Mouse (Mus musculus): ENCODE measurements at regions not wholly inside any gene's neighbourhood (a gene's known extent, or its start where the extent isn't known, plus 50 kb on each side); places are given as distances from the start of the nearest gene placed in this dataset.

DNA sequence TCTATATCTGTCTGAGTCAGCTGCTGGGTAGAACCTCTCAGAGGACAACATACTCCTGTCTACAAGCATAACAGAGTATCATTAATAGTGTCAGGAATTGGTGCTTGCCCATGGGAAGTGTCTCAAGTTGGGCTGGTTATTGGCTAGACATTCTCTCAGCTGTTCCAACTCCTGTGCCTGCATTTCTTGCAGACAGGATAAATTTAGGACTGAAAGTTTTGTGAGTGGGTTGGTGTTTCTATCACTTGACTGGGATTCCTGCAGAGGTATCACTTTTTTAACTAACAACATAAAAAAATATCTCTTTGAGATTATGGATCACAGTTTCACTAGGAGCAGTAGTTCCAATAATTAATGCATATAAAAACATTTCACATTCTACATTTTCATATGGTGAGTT lies 1454.4 kb downstream of the Efnb2 start:
- TF ChIP-seq POLR2A (IDR thresholded peaks at IDR 0.05; ENCODE audit: insufficient read depth, low read length) (no peak), CTCF (IDR thresholded peaks at IDR 0.05; ENCODE audit: low read depth, low read length) (no peak), EP300 (IDR thresholded peaks at IDR 0.05; ENCODE audit: insufficient read depth, low read depth, low read length) (no peak)
